Mouse (Mus musculus) liver, postnatal 0 days (tissue): Measurements from ENCODE around the gene Zfp113.

Experiments used
- CTCF ChIP-seq: sonication (generic); IDR thresholded peaks from 2 replicates; pipeline ENCODE4 v1.5.1; 2016; ENCODE audit warnings: antibody characterized with exemption, low read depth
- EP300 ChIP-seq: IDR thresholded peaks from 2 replicates; pipeline ENCODE4 v1.6.1; 2016; ENCODE audit warnings: antibody characterized with exemption, low read depth, mild to moderate bottlenecking

DNA sequence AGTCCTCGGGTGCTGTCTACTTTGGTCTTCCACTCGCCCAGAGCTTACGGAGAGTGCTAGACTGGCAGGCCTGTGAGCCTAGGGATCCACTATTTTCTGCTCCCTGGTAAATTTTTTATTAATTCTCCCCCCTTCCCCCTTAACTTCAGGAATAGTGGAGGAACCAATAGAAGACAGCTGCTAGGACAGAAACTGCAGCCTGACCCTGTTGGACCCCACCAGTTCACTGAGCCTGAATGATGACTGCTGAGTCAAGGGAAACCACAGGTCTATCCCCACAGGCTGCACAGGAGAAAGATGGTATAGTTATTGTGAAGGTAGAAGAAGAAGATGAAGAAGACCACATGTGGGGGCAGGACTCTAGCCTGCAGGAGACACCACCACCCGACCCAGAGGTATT lies 62.8 kb downstream of the Zfp113 start:
- TF ChIP-seq CTCF (no peak), EP300 (no peak)
